Mouse (Mus musculus): ENCODE data around the gene Aaed1. TPM values are rescaled to one million over a fixed set of nuclear protein-coding genes. Genes with fewer than 3 reads are reported as not detected.

Gene Aaed1
- polyA plus RNA-seq, 1 experiment: 15.6 TPM

DNA sequence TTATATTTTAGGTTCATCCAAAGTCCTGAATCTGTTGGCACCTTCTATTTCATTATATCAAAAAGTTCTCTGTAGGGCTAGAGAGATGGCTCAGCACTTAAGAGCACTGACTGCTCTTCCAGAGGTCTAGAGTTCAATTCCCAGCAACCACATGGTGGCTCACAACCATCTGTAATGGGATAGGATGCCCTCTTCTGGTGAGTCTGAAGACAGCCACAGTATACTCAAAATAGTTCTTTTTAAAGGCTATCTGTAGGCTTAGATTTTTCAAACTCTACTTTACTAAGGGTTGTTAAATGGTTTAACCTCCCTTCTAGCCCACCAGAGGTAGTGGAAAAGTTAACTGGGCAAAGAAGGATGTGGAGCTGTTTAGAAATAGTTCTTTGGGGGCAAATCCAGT lies 7.3 kb upstream of the Aaed1 start:
- H3K27me3 ChIP-seq (ENCODE audit: control insufficient read depth, insufficient read depth, low read length): no peaks in the 10 kb centered on the region
- TF ChIP-seq CTCF (IDR thresholded peaks at IDR 0.05; ENCODE audit: control insufficient read depth, insufficient read depth, insufficient replicate concordance, low read depth, low read length) (no peak), POLR2A (IDR thresholded peaks at IDR 0.05; ENCODE audit: control insufficient read depth, low read depth, low read length) (no peak)
- H3K36me3 ChIP-seq (ENCODE audit: control insufficient read depth, insufficient read depth, low read length): no peaks in the 10 kb centered on the region
- no peaks in the 10 kb centered on the region for H3K4me1 ChIP-seq (ENCODE audit: control insufficient read depth, insufficient read depth, low read length)
- no peak overlapping the region for H3K27ac ChIP-seq (ENCODE audit: control insufficient read depth, insufficient read depth, low read depth, low read length)
- H3K4me3 ChIP-seq (ENCODE audit: control insufficient read depth, low read depth, low read length): no peak overlapping the region

DNA sequence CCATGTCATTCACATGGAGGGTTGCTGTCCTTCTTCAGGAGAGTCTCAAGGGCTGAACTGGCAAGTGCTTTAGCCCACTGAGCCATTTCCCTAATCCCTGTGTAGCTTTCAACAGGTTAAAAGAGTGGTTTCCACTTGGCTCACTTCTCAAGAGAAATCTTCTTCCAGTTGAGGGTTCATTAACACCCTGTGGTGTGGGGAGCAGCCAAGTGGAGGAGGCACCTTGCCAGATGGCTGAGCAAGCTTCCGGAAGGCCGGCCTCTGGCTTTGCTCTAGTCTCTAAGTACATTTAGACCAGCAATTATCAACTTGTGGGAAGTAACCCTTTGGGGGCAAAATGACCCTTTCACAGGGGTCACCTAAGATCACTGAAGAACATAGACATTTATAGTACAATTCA lies 5.8 kb upstream of the Aaed1 start:
- no peak overlapping the region for H3K27ac ChIP-seq (ENCODE audit: control insufficient read depth, insufficient read depth, low read depth, low read length)
- no peaks in the 10 kb centered on the region for H3K4me1 ChIP-seq (ENCODE audit: control insufficient read depth, insufficient read depth, low read length)
- TF ChIP-seq CTCF (IDR thresholded peaks at IDR 0.05; ENCODE audit: control insufficient read depth, insufficient read depth, insufficient replicate concordance, low read depth, low read length) (no peak), POLR2A (IDR thresholded peaks at IDR 0.05; ENCODE audit: control insufficient read depth, low read depth, low read length) (no peak)
- H3K4me3 ChIP-seq (ENCODE audit: control insufficient read depth, low read depth, low read length): no peak overlapping the region
- no peaks in the 10 kb centered on the region for H3K27me3 ChIP-seq (ENCODE audit: control insufficient read depth, insufficient read depth, low read length)
- no peaks in the 10 kb centered on the region for H3K36me3 ChIP-seq (ENCODE audit: control insufficient read depth, insufficient read depth, low read length)

DNA sequence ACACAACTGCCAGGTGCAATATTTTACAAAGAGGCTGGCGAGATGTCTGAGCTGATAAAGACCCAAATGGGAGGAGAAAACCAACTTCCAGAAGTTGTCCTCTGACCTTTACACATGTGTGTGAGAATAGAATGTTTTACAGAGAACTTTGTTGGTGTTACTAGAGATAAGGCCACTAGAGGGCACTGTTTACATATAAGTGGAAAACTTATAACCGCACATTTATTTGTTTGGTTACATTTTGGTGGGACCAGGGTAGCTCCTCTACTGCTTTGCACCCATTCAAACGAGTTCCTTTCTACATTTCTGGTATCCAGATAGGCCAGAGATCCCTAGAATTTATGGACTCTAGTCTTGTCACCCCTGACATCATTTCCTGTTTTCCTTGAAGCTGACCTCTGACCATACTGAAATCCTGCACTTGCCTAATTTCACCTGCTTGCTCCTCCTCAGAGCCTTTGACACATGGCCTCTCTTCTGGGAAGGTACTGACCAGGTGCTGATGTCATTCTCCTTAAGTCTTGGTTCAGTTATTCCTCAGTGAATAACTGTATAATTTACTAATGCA lies 3.1 kb upstream of the Aaed1 start:
- TF ChIP-seq POLR2A (IDR thresholded peaks at IDR 0.05; ENCODE audit: control insufficient read depth, low read depth, low read length) (no peak), CTCF (IDR thresholded peaks at IDR 0.05; ENCODE audit: control insufficient read depth, insufficient read depth, insufficient replicate concordance, low read depth, low read length) (no peak)
- peaks cover 5% of the 10 kb centered on the region; the same call in 1 of the 2 replicates for H3K4me1 ChIP-seq (ENCODE audit: control insufficient read depth, insufficient read depth, low read length)
- no peaks in the 10 kb centered on the region for H3K27me3 ChIP-seq (ENCODE audit: control insufficient read depth, insufficient read depth, low read length)
- H3K27ac ChIP-seq (ENCODE audit: control insufficient read depth, insufficient read depth, low read depth, low read length): no peak overlapping the region
- H3K36me3 ChIP-seq (ENCODE audit: control insufficient read depth, insufficient read depth, low read length): no peaks in the 10 kb centered on the region
- no peak overlapping the region for H3K4me3 ChIP-seq (ENCODE audit: control insufficient read depth, low read depth, low read length)

DNA sequence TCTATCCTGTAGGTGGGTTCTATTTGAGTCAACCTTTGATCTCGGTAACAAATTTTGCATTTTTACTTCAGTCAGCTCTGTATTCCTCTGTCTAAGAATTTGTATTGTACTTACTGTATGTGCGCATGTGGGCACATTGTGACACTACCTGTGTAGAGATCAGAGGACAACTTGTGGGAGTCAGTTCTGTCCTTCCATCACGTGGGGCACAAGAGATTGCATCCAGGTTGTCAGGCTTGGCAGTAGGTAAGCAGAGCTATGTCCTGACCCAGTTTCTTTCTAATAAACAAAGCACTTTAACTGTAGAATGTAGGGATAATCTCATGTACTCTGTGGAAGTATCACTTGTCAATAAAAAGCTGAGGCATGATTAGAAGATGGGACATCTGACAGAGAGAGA lies 1.5 kb upstream of the Aaed1 start:
- TF ChIP-seq CTCF (IDR thresholded peaks at IDR 0.05; ENCODE audit: control insufficient read depth, insufficient read depth, insufficient replicate concordance, low read depth, low read length): no peak
- H3K27me3 ChIP-seq (ENCODE audit: control insufficient read depth, insufficient read depth, low read length): no peaks in the 10 kb centered on the region
- no peaks in the 10 kb centered on the region for H3K36me3 ChIP-seq (ENCODE audit: control insufficient read depth, insufficient read depth, low read length)
- H3K27ac ChIP-seq (ENCODE audit: control insufficient read depth, insufficient read depth, low read depth, low read length): no peak overlapping the region
- H3K4me1 ChIP-seq (ENCODE audit: control insufficient read depth, insufficient read depth, low read length): peaks cover 5% of the 10 kb centered on the region; the same call in 1 of the 2 replicates
- H3K4me3 ChIP-seq (ENCODE audit: control insufficient read depth, low read depth, low read length): no peak overlapping the region

DNA sequence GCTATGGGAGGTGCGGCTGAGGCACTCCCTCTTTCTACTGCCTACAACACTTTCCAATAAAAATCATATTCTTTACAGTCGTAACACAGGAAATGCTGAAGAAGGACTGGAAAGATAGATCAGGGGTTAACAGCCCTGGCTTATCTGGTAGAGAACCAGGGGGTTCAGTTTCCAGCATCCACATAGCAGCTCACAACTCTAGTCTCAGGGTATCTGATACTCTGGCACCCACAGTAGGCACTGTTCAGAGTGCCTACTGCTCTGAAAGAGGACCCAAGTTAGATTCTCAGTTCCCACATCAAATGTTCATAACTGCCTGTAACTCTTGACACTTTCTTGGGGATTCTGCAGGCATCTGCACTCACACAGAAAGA lies 393 bp upstream of the Aaed1 start:
- Histone ChIP-seq H3K27me3 (ENCODE audit: control insufficient read depth, insufficient read depth, low read length) (no peaks in the 10 kb centered on the region), H3K4me1 (ENCODE audit: control insufficient read depth, insufficient read depth, low read length) (peaks cover 5% of the 10 kb centered on the region; the same call in 1 of the 2 replicates), H3K4me3 (ENCODE audit: control insufficient read depth, low read depth, low read length) (peak overlapping the region; percentile 98), H3K36me3 (ENCODE audit: control insufficient read depth, insufficient read depth, low read length) (no peaks in the 10 kb centered on the region; the same call in 1 of the 2 replicates), H3K27ac (ENCODE audit: control insufficient read depth, insufficient read depth, low read depth, low read length) (peak overlapping the region; percentile 91)
- no peak for TF ChIP-seq POLR2A (IDR thresholded peaks at IDR 0.05; ENCODE audit: control insufficient read depth, low read depth, low read length)
- no peak for TF ChIP-seq CTCF (IDR thresholded peaks at IDR 0.05; ENCODE audit: control insufficient read depth, insufficient read depth, insufficient replicate concordance, low read depth, low read length)

DNA sequence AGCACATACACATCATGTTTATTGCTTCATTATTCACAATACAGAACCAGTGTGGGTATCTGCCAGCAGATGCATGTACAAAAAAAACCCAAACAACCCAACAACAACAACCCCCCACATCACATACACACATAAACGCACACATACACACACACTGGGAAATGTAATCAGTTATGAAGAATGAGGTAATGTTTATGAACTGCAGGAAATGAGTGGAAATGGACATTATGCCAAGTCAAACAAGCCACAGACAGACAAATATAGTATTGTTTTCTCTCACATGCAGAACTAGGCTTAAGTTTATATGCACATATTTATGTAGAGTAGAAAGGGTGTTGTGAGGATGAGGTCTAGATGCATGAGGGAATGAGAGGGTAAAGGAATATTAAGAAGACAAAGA lies 1.2 kb downstream of the Aaed1 start:
- Histone ChIP-seq H3K4me1 (ENCODE audit: control insufficient read depth, insufficient read depth, low read length) (peaks cover 5% of the 10 kb centered on the region; the same call in 1 of the 2 replicates), H3K4me3 (ENCODE audit: control insufficient read depth, low read depth, low read length) (no peak overlapping the region), H3K27me3 (ENCODE audit: control insufficient read depth, insufficient read depth, low read length) (no peaks in the 10 kb centered on the region), H3K27ac (ENCODE audit: control insufficient read depth, insufficient read depth, low read depth, low read length) (no peak overlapping the region), H3K36me3 (ENCODE audit: control insufficient read depth, insufficient read depth, low read length) (no peaks in the 10 kb centered on the region; the same call in 1 of the 2 replicates)
- no peak for TF ChIP-seq POLR2A (IDR thresholded peaks at IDR 0.05; ENCODE audit: control insufficient read depth, low read depth, low read length)
- no peak for TF ChIP-seq CTCF (IDR thresholded peaks at IDR 0.05; ENCODE audit: control insufficient read depth, insufficient read depth, insufficient replicate concordance, low read depth, low read length)

DNA sequence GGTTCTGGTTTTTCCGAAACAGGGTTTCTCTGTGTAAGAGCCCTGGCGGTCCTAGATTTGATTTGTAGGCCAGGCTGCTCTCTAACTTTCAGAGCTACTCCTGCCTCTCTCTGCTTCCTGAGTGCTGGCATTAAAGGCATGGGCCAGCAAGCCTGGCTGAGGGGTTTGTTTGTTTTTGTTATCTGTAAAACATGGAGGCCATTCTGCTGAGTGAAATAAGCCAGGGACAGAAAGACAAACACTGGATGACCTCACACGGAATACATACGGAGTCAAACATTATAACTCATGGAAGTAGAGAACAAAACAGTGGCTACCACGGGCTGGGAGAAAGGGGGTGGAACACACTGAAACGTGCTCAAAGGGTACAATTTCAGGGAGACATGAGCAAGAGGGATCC lies 1.9 kb downstream of the Aaed1 start:
- no peaks in the 10 kb centered on the region for H3K27me3 ChIP-seq (ENCODE audit: control insufficient read depth, insufficient read depth, low read length)
- H3K4me3 ChIP-seq (ENCODE audit: control insufficient read depth, low read depth, low read length): no peak overlapping the region
- TF ChIP-seq CTCF (IDR thresholded peaks at IDR 0.05; ENCODE audit: control insufficient read depth, insufficient read depth, insufficient replicate concordance, low read depth, low read length) (no peak), POLR2A (IDR thresholded peaks at IDR 0.05; ENCODE audit: control insufficient read depth, low read depth, low read length) (no peak)
- H3K27ac ChIP-seq (ENCODE audit: control insufficient read depth, insufficient read depth, low read depth, low read length): no peak overlapping the region
- H3K4me1 ChIP-seq (ENCODE audit: control insufficient read depth, insufficient read depth, low read length): peaks cover 5% of the 10 kb centered on the region; the same call in 1 of the 2 replicates
- no peaks in the 10 kb centered on the region; the same call in 1 of the 2 replicates for H3K36me3 ChIP-seq (ENCODE audit: control insufficient read depth, insufficient read depth, low read length)

All from testis, adult 2 months (tissue).